Mouse (Mus musculus) CH12.LX (cell line): ENCODE data around the gene Ogdh. TPM values are rescaled to one million over a fixed set of nuclear protein-coding genes. Genes with fewer than 3 reads are reported as not detected.

ENCODE experiments used
- DNase-seq: peaks from one replicate; pipeline ENCODE4 v3.0.0-alpha.2; 2013; ENCODE audit errors: extremely low read depth
- H3K27ac ChIP-seq: 2 replicates; pipeline ENCODE4 v1.5.1; 2012; ENCODE audit warnings: low read depth, mild to moderate bottlenecking, control low read depth, moderate library complexity; ENCODE audit not compliant: insufficient read depth
- H3K27me3 ChIP-seq: replicated peaks from 2 replicates; pipeline ENCODE3; 2012; ENCODE audit warnings: inconsistent platforms
- H3K36me3 ChIP-seq, 2 experiments: replicated peaks in 1 of 2; 2 replicates each; pipeline versions ENCODE3 to v1.6.1; 2012; ENCODE audit warnings: inconsistent platforms in 1 of 2, low read length in 1 of 2, mild to moderate bottlenecking in 1 of 2, mixed read lengths in 1 of 2, moderate library complexity in 1 of 2; ENCODE audit not compliant: control insufficient read depth in 1 of 2, insufficient read depth in 1 of 2
- H3K4me1 ChIP-seq, 2 experiments: 2 replicates each; pipeline ENCODE4 v1.6.1; 2012; ENCODE audit warnings: inconsistent platforms in 1 of 2, moderate library complexity in 1 of 2; ENCODE audit not compliant: insufficient read depth in 2 of 2, control insufficient read depth in 1 of 2
- H3K4me2 ChIP-seq: 2 replicates; pipeline ENCODE4 v1.6.1; 2012; ENCODE audit warnings: low read depth, mild to moderate bottlenecking, control low read depth; ENCODE audit not compliant: poor library complexity, insufficient read depth, severe bottlenecking
- H3K4me3 ChIP-seq, 3 experiments: fragments of 150-350 bp in 1 of 3; sonication (generic) in 1 of 3; replicated peaks in 1 of 3; 2 replicates each; pipeline versions ENCODE3 to v1.5.1; 2011 to 2012; ENCODE audit warnings: low read depth in 2 of 3, low read length in 2 of 3, mild to moderate bottlenecking in 2 of 3, moderate library complexity in 2 of 3, control low read depth in 1 of 3, improper control_type of control experiment in 1 of 3, inconsistent platforms in 1 of 3, mixed read lengths in 1 of 3; ENCODE audit not compliant: poor library complexity in 1 of 3
- H3K79me2 ChIP-seq: replicated peaks from 2 replicates; pipeline ENCODE4 v1.6.1; 2012; ENCODE audit warnings: mild to moderate bottlenecking, moderate library complexity; ENCODE audit not compliant: control insufficient read depth, poor library complexity, insufficient read depth, severe bottlenecking; ENCODE audit errors: extremely low read depth
- H3K9ac ChIP-seq: 2 replicates; pipeline ENCODE4 v1.6.1; 2012; ENCODE audit warnings: low read depth, mild to moderate bottlenecking, control low read depth, moderate library complexity; ENCODE audit not compliant: insufficient read depth
- H3K9me3 ChIP-seq: replicated peaks from 2 replicates; pipeline ENCODE3; 2012; ENCODE audit warnings: low read length, inconsistent platforms, mixed read lengths
- CHD1 ChIP-seq: IDR thresholded peaks from 2 replicates; pipeline ENCODE4 v1.6.1; 2012; ENCODE audit warnings: low read depth, low read length, improper control_type of control experiment, inconsistent platforms
- CHD2 ChIP-seq: IDR thresholded peaks from 2 replicates; pipeline ENCODE4 v1.6.1; 2011; ENCODE audit warnings: low read length, improper control_type of control experiment
- CTCF ChIP-seq, 2 experiments: IDR thresholded peaks in 1 of 2; conservative IDR thresholded peaks in 1 of 2; 2 replicates each; pipeline ENCODE4 v1.5.1; 2011 to 2012; ENCODE audit warnings: low read depth in 2 of 2, low read length in 2 of 2, improper control_type of control experiment in 1 of 2, inconsistent platforms in 1 of 2, mild to moderate bottlenecking in 1 of 2, moderate library complexity in 1 of 2
- EP300 ChIP-seq: IDR thresholded peaks from 2 replicates; pipeline ENCODE4 v1.6.1; 2011; ENCODE audit warnings: low read length, improper control_type of control experiment
- ETS1 ChIP-seq: conservative IDR thresholded peaks from 2 replicates; pipeline ENCODE4 v1.6.1; 2012; ENCODE audit warnings: low read depth, mild to moderate bottlenecking, inconsistent platforms, low read length, improper control_type of control experiment, moderate library complexity
- MAX ChIP-seq: IDR thresholded peaks from 2 replicates; pipeline ENCODE4 v1.6.1; 2011; ENCODE audit warnings: low read length, improper control_type of control experiment
- MYC ChIP-seq: IDR thresholded peaks from 2 replicates; pipeline ENCODE4 v1.6.1; 2011; ENCODE audit warnings: low read depth, mild to moderate bottlenecking, improper control_type of control experiment, low read length
- NELFE ChIP-seq: IDR thresholded peaks from 2 replicates; pipeline ENCODE4 v1.6.1; 2011; ENCODE audit warnings: low read depth, low read length, improper control_type of control experiment
- POLR2A ChIP-seq: IDR thresholded peaks from 2 replicates; pipeline ENCODE4 v1.6.1; 2011; ENCODE audit warnings: low read depth, mild to moderate bottlenecking, improper control_type of control experiment, low read length
- RAD21 ChIP-seq: IDR thresholded peaks from 2 replicates; pipeline ENCODE4 v1.6.1; 2011; ENCODE audit warnings: low read depth, mild to moderate bottlenecking, low read length, improper control_type of control experiment, moderate library complexity
- SIN3A ChIP-seq: IDR thresholded peaks from 2 replicates; pipeline ENCODE4 v1.6.1; 2012; ENCODE audit warnings: low read length, improper control_type of control experiment, inconsistent platforms
- SMC3 ChIP-seq: IDR thresholded peaks from 2 replicates; pipeline ENCODE4 v1.6.1; 2011; ENCODE audit warnings: low read depth, low read length, improper control_type of control experiment
- UBTF ChIP-seq: IDR thresholded peaks from 2 replicates; pipeline ENCODE4 v1.6.1; 2012; ENCODE audit warnings: low read depth, mild to moderate bottlenecking, inconsistent platforms, low read length, improper control_type of control experiment, moderate library complexity
- ZMIZ1 ChIP-seq: IDR thresholded peaks from 2 replicates; pipeline ENCODE4 v1.6.1; 2012; ENCODE audit warnings: low read depth, mild to moderate bottlenecking, inconsistent platforms, low read length, improper control_type of control experiment
- ZNF384 ChIP-seq: IDR thresholded peaks from 2 replicates; pipeline ENCODE4 v1.6.1; 2012; ENCODE audit warnings: low read depth, low read length, improper control_type of control experiment, inconsistent platforms
- dilution Hi-C: fragments of 300-500 bp; cut with MboI; formaldehyde crosslinking; loops from 2 replicates; pipeline ENCODE4 v1.14.3; 2020; ENCODE audit warnings: low sequenced_read_pairs; ENCODE audit not compliant: extremely low pct_unique_long_range_greater_than_20kb, extremely low pct_ligation_motif_present
- in situ Hi-C: fragments of 300-500 bp; cut with MboI; formaldehyde crosslinking; loops from 3 replicates; pipeline ENCODE4 v1.14.3; 2019; ENCODE audit warnings: low sequenced_read_pairs, low pct_ligation_motif_present, low pct_unique_long_range_greater_than_20kb, mixed read lengths
- polyA plus RNA-seq: library from polyadenylated mRNA; unstranded; fragments of >175 nt; gene quantifications from 2 replicates; pipeline ENCODE4 v1.2.1, GENCODE M21; 2012; ENCODE audit warnings: low read depth; ENCODE audit not compliant: insufficient read length
- total RNA-seq, 2 experiments: library from RNA; depleted of rRNA; stranded (reverse); fragments of 300-350 nt in 1 of 2; fragments of >200 nt in 1 of 2; gene quantifications; 2 replicates each; pipeline ENCODE4 v1.2.3; 2012 to 2014

Gene Ogdh
- total and polyA plus RNA-seq, 3 experiments = 47.1 to 173 (median 120) TPM

- Histone ChIP-seq H3K9me3 (no peaks in the 10 kb centered on the region), H3K36me3 (peaks cover 75 to 99% of the 10 kb centered on the region in 2 experiments), H3K4me2 (no peak overlapping the region), H3K79me2 (peaks cover 9% of the 10 kb centered on the region), H3K9ac (no peak overlapping the region), H3K27me3 (no peaks in the 10 kb centered on the region), H3K4me3 (no peak overlapping the region), H3K27ac (no peak overlapping the region), H3K4me1 (peaks cover 0 to 30% of the 10 kb centered on the region in 2 experiments; a peak in 2 of 4 replicates)
- TF ChIP-seq RAD21 (peak; percentile 65), CTCF (conservative IDR thresholded peaks at IDR 0.05 in 1 of 2, IDR thresholded peaks at IDR 0.05 in 1 of 2; ENCODE audit: low read depth in 2 of 2, low read length in 2 of 2) (peak; percentile 89 to 100), ZNF384 (no peak), MAX (0 out of 2 replicates have a peak, but pooled peaks have one; percentile 13), MYC (peak; percentile 60; the same call in 1 of the 2 replicates), NELFE (peak; percentile 31; the same call in 1 of the 2 replicates), SIN3A (no peak), SMC3 (peak; percentile 83), CHD2 (0 out of 2 replicates have a peak, but pooled peaks have one; percentile 23)
- dilution Hi-C loops = no loop called here
- in situ Hi-C loops = loop anchor here (10.0 kb wide), 1 partner anchor 207 kb away; no protein-coding TSS in a partner anchor
- DNase-seq = peak; percentile 88
These were observed 29.9 kb upstream of the Ogdh start for GRCm38 (mm10) chr11:6261434-6262082.

- DNase-seq = no peak
- Histone ChIP-seq H3K4me2 (peak overlapping the region; percentile 64), H3K9me3 (no peaks in the 10 kb centered on the region), H3K27ac (no peak overlapping the region), H3K4me1 (peaks cover 3 to 34% of the 10 kb centered on the region in 2 experiments; a peak in 3 of 4 replicates), H3K4me3 (peak overlapping the region; percentile 79 to 96 (median 95)), H3K9ac (peak overlapping the region; percentile 92), H3K36me3 (peaks cover 46 to 69% of the 10 kb centered on the region in 2 experiments), H3K27me3 (no peaks in the 10 kb centered on the region), H3K79me2 (peaks cover 18% of the 10 kb centered on the region)
- dilution Hi-C loops = no loop called here
- in situ Hi-C loops = loop anchor here (5.0 to 10.0 kb wide), 3 partner anchors 34 to 269 kb away; partner anchors contain the start of gene Npc1l1
- TF ChIP-seq UBTF (no peak), ZMIZ1 (no peak), CHD1 (no peak), MYC (no peak), ETS1 (no peak), POLR2A (no peak), EP300 (no peak)
These were observed 24.8 kb upstream of the Ogdh start for GRCm38 (mm10) chr11:6266621-6267020.
